Mouse (Mus musculus): Measurements from ENCODE around the gene Copg1. TPM values are rescaled to one million over a fixed set of nuclear protein-coding genes. Genes with fewer than 3 reads are reported as not detected.

Gene Copg1
- total and polyA plus RNA-seq, 3 experiments = 29.5 to 41.0 (median 40.3) TPM

DNA sequence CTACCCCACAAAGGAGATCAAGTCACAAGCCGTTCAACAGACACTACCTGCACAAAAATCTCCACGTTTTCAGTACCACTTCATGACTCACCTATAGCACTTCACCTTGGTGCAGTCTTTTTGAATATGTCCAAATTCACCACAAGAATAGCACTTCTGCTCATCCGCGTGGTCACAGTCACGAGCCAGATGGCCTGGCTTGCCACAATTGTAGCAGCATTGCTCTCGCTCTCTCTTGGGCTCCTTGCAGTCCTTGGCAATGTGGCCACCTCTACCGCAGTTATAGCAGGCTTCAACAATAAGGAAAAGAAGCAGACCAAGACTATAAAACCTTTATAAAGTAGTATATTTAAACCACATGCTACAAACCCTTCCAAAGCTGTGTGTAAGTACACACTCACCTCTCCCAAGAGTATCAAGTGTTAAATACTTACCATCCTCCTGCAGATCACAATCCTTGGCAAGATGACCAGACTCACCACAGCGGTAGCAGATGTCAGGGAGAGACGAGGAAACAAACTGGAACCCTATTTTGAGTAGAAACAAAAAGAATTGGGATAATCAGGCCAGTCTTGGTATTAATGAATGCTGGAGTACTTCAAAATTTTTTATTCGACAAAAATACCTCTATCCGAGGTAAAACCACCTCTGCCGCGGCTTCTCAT lies 42.5 kb upstream of the Copg1 start:
- H3K36me3 ChIP-seq (ENCODE audit: control insufficient read depth, insufficient read depth, low read length) = peaks cover 58% of the 10 kb centered on the region
- no peak overlapping the region for H3K9ac ChIP-seq (ENCODE audit: low read depth, low read length)

DNA sequence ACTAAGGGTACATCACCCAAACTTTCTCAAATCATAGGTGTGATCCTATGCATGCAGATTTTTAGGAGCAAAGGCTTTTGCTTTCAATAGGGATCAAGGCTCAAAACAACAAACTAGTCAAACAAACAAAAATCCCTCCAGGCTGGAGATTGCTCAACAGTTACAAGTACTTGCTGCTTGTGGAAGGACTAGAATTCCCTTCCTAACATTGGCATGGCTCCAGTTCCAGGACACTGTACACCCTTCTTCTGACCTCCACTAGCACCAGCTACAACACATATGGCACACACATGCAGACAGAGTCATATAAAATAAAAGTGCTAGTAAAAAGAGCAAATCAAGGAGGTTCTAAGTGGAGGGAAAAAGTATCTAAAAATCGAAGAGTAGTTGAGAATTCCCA lies 40.8 kb upstream of the Copg1 start:
- Histone ChIP-seq H3K27me3 (ENCODE audit: control insufficient read depth, insufficient read depth, low read length) (no peaks in the 10 kb centered on the region), H3K9ac (ENCODE audit: low read depth, low read length) (no peak overlapping the region), H3K4me3 (no peak overlapping the region; the same call in 1 of the 2 replicates), H3K79me2 (replicated peaks; ENCODE audit: control insufficient read depth, insufficient read depth, low read length) (peaks cover 6% of the 10 kb centered on the region; the same call in 1 of the 2 replicates), H3K36me3 (ENCODE audit: control insufficient read depth, insufficient read depth, low read length) (peaks cover 58% of the 10 kb centered on the region), H3K27ac (no peak overlapping the region; the same call in 1 of the 2 replicates), H3K4me1 (ENCODE audit: control insufficient read depth, insufficient read depth, low read length) (peaks cover 10% of the 10 kb centered on the region)
- intact Hi-C loops (cut with DNase I) = no loop called here
- DNase-seq = no peak
- 64% methylated on average over 1 of the region's 1 CpGs for WGBS
- TF ChIP-seq EP300 (IDR thresholded peaks at IDR 0.05; ENCODE audit: insufficient read depth, low read depth, low read length) (no peak), POLR2A (IDR thresholded peaks at IDR 0.05; ENCODE audit: insufficient read depth, low read depth, low read length) (no peak), CTCF (IDR thresholded peaks at IDR 0.05) (no peak)

More for the DNA sequence above, 42.5 kb upstream of the Copg1 start:
- no peak overlapping the region for H3K27ac ChIP-seq
- H3K79me2 ChIP-seq (replicated peaks; ENCODE audit: control insufficient read depth, insufficient read depth, low read length) = peaks cover 4% of the 10 kb centered on the region; the same call in 1 of the 2 replicates
- intact Hi-C loops (cut with DNase I) = no loop called here
- no peak overlapping the region for H3K4me3 ChIP-seq
- DNase-seq = no peak
- TF ChIP-seq EP300 (IDR thresholded peaks at IDR 0.05; ENCODE audit: insufficient read depth, low read depth, low read length) (no peak), CTCF (IDR thresholded peaks at IDR 0.05) (no peak), POLR2A (IDR thresholded peaks at IDR 0.05; ENCODE audit: insufficient read depth, low read depth, low read length) (no peak)
- no peaks in the 10 kb centered on the region for H3K27me3 ChIP-seq (ENCODE audit: control insufficient read depth, insufficient read depth, low read length)
- WGBS = 87% methylated on average over 13 of the region's 13 CpGs
- peaks cover 10% of the 10 kb centered on the region for H3K4me1 ChIP-seq (ENCODE audit: control insufficient read depth, insufficient read depth, low read length)

DNA sequence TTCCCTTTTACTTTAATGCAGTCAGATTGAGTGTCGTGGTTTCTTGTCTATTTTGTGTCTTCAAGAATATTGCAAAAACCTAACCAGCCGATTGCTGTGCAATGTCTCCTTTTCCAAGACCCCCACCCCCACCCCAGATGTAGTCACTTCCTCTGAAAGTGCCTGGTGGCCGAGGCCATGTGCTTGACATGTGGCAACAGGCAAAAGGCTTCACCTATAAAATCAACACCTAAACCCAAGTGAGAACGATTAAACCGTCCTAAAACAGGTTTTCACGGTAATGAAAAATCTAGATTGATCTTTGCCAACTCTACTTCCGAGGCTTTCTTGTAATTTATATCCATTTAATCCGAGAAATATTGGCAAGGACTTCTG lies 37.8 kb upstream of the Copg1 start:
- H3K4me1 ChIP-seq (ENCODE audit: control insufficient read depth, insufficient read depth, low read length) = peaks cover 10% of the 10 kb centered on the region
- H3K9ac ChIP-seq (ENCODE audit: low read depth, low read length) = peak overlapping the region; percentile 96
- under 1% methylated on average over 8 of the region's 8 CpGs for WGBS
- TF ChIP-seq EP300 (IDR thresholded peaks at IDR 0.05; ENCODE audit: insufficient read depth, low read depth, low read length) (no peak), POLR2A (IDR thresholded peaks at IDR 0.05; ENCODE audit: insufficient read depth, low read depth, low read length) (no peak), CTCF (IDR thresholded peaks at IDR 0.05) (no peak)
- H3K4me3 ChIP-seq = peak overlapping the region; percentile 65
- peak overlapping the region; percentile 97 for H3K27ac ChIP-seq
- peaks cover 6% of the 10 kb centered on the region; the same call in 1 of the 2 replicates for H3K79me2 ChIP-seq (replicated peaks; ENCODE audit: control insufficient read depth, insufficient read depth, low read length)
- DNase-seq = no peak
- peaks cover 38% of the 10 kb centered on the region for H3K36me3 ChIP-seq (ENCODE audit: control insufficient read depth, insufficient read depth, low read length)
- intact Hi-C loops (cut with DNase I) = loop anchor here (2.0 to 5.0 kb wide), 2 partner anchors 37 to 63 kb away; partner anchors contain the start of genes Hmces and Rab43
- H3K27me3 ChIP-seq (ENCODE audit: control insufficient read depth, insufficient read depth, low read length) = no peaks in the 10 kb centered on the region

DNA sequence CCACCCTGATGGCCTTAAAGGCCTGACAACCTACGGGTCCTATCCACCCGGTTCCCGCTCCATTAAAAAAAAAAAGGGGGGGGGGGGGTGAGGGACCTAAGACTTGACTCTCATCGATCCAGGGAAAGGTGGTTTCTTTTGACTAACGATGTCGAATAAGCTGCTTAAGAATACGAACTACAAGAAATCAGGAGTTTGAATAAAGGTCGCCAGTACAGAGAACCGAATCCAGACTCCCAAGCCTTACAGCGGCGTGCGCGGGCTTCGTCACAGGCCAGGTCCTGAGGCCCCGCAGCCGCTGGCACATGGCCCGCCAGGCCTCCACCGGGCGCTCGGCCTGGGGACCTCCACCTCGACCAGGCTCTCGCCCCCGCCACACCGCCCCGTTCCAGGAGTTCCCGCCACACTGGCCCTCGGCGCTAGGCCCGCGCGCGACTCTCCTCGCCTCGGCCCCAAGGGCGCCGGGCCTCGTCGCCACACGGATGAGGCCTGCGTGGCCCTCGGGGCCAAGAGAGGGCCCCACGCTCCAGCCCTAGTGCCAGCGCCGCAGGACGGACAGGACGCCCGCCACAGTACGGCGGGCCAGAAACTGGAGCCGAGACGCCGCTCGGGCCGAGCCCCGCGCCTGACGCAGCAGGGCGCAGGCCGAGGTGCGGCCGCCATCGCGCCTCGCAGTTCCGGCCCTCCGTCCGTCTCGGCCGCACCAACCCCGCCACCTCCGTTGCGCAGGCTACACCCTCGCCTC lies 37.3 kb upstream of the Copg1 start:
- WGBS = under 1% methylated on average over 66 of the region's 73 CpGs
- Histone ChIP-seq H3K4me3 (peak overlapping the region; percentile 65), H3K4me1 (ENCODE audit: control insufficient read depth, insufficient read depth, low read length) (peaks cover 10% of the 10 kb centered on the region), H3K27ac (peak overlapping the region; percentile 97), H3K79me2 (replicated peaks; ENCODE audit: control insufficient read depth, insufficient read depth, low read length) (peaks cover 6% of the 10 kb centered on the region; the same call in 1 of the 2 replicates), H3K27me3 (ENCODE audit: control insufficient read depth, insufficient read depth, low read length) (no peaks in the 10 kb centered on the region), H3K36me3 (ENCODE audit: control insufficient read depth, insufficient read depth, low read length) (peaks cover 33% of the 10 kb centered on the region), H3K9ac (ENCODE audit: low read depth, low read length) (peak overlapping the region; percentile 96)
- TF ChIP-seq POLR2A (IDR thresholded peaks at IDR 0.05; ENCODE audit: insufficient read depth, low read depth, low read length) (no peak), CTCF (IDR thresholded peaks at IDR 0.05) (no peak), EP300 (IDR thresholded peaks at IDR 0.05; ENCODE audit: insufficient read depth, low read depth, low read length) (no peak)
- DNase-seq = peak; percentile 77 to 80
- intact Hi-C loops (cut with DNase I) = loop anchor here (2.0 to 5.0 kb wide), 2 partner anchors 38 to 62 kb away; partner anchors contain the start of genes Hmces and Rab43

DNA sequence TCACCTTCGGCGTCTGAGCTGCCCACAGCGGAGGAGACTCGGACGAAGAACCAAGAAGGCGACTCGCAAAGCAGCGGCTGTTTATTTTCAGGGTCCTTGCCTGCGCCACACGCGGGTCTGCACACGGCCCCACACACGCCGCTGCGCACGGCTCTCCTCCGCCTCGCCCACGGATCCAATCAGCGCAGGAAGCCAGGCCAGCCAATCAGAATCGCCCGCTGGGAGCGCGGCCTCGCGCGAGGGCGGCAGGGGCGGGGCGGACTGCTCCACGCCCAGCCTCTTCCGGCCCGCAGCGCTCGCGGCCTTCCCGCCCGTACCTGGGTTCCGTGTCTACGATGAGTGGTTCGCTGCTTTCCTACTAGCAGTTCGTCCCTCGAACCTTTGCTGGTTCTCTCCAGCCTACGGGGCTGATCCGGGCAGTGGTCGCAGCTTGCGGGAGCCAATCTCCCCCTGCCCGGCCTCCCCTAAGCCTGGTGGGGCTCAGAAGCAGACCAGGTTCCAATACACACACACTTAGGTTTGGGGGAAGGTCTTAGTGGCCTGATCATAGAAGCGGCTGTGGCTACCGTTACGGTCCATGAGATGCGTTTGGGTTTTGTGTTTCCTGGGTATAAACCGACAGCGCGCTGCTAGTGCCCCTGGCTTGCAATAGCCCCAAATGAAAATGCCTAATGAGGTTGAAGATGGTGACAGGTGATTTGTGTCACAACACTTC lies 36.6 kb upstream of the Copg1 start, which contains the start of gene Cnbp:
Gene Cnbp, minus strand, starts transcription at position 207 of the 715 bp plus-strand sequence.
- peak within 1 kb of the TSS; percentile 96 for H3K9ac ChIP-seq (ENCODE audit: low read depth, low read length)
- intact Hi-C loops (cut with DNase I) = loop anchor here (1.0 to 5.0 kb wide), 4 partner anchors 13 to 62 kb away; partner anchors contain the start of genes Copg1, Hmces, Isy1 and Rab43
- H3K79me2 ChIP-seq (replicated peaks; ENCODE audit: control insufficient read depth, insufficient read depth, low read length) = peaks cover 6% of the 10 kb centered on the region; the same call in 1 of the 2 replicates
- TF ChIP-seq POLR2A (IDR thresholded peaks at IDR 0.05; ENCODE audit: insufficient read depth, low read depth, low read length) (peak; percentile 96), EP300 (IDR thresholded peaks at IDR 0.05; ENCODE audit: insufficient read depth, low read depth, low read length) (0 out of 2 replicates have a peak, but pooled peaks have one; percentile 20), CTCF (IDR thresholded peaks at IDR 0.05) (peak; percentile 10; the same call in 1 of the 2 replicates)
- DNase-seq = peak; percentile 96 to 98
- peak within 1 kb of the TSS; percentile 65 for H3K4me3 ChIP-seq
- peaks cover 28% of the 10 kb centered on the region for H3K36me3 ChIP-seq (ENCODE audit: control insufficient read depth, insufficient read depth, low read length)
- H3K27ac ChIP-seq = peak within 1 kb of the TSS; percentile 97
- H3K4me1 ChIP-seq (ENCODE audit: control insufficient read depth, insufficient read depth, low read length) = peaks cover 10% of the 10 kb centered on the region
- H3K27me3 ChIP-seq (ENCODE audit: control insufficient read depth, insufficient read depth, low read length) = no peaks in the 10 kb centered on the region
- under 1% methylated on average over 55 of the region's 55 CpGs for WGBS
